Mouse (Mus musculus): ENCODE data around the gene Klf13.

Gene Klf13

GRCm38 (mm10) chr7:63879583-63879982, 59.1 kb downstream of the Klf13 start:
- DNase-seq: no peak

GRCm38 (mm10) chr7:63877610-63878009, 61.1 kb downstream of the Klf13 start:
- DNase-seq: no peak

- DNase-seq: no peak
Measured at GRCm38 (mm10) chr7:63876640-63877039, 62.1 kb downstream of the Klf13 start.

- no peak for DNase-seq
Measured at GRCm38 (mm10) chr7:63875686-63876085, 63.0 kb downstream of the Klf13 start.

GRCm38 (mm10) chr7:63873880-63874279, 64.8 kb downstream of the Klf13 start:
- DNase-seq: no peak

- no peak for DNase-seq
Measured at GRCm38 (mm10) chr7:63871698-63872097, 67.0 kb downstream of the Klf13 start.

- no peak for DNase-seq
Measured at GRCm38 (mm10) chr7:63868356-63868918, 70.3 kb downstream of the Klf13 start.

- no peak for DNase-seq
Measured at GRCm38 (mm10) chr7:63865911-63866310, 72.8 kb downstream of the Klf13 start.

- peak; percentile 2 for DNase-seq
Measured at GRCm38 (mm10) chr7:63863046-63863445, 75.7 kb downstream of the Klf13 start.

- DNase-seq: peak; percentile 8
Measured at GRCm38 (mm10) chr7:63861123-63861522, 77.6 kb downstream of the Klf13 start.

- DNase-seq: peak; percentile 80
Measured at GRCm38 (mm10) chr7:63858571-63859152, 80.1 kb downstream of the Klf13 start.

GRCm38 (mm10) chr7:63857771-63858417, 80.8 kb downstream of the Klf13 start:
- DNase-seq: peak; percentile 40

GRCm38 (mm10) chr7:63855283-63855682, 83.4 kb downstream of the Klf13 start:
- DNase-seq: peak; percentile 70

GRCm38 (mm10) chr7:63851841-63852533, 86.7 kb downstream of the Klf13 start:
- peak; percentile 98 for DNase-seq
